Mouse (Mus musculus): ENCODE data around the gene Acnat1. TPM values are rescaled to one million over a fixed set of nuclear protein-coding genes. Genes with fewer than 3 reads are reported as not detected.
"Not testable (repeated sequence)": the region's sequence is repeated elsewhere in the genome, so short reads cannot be mapped to it uniquely, and the experiment has no call there.

The Acnat1 gene
- polyA plus RNA-seq, 1 experiment from 2014 or later: not detected

DNA sequence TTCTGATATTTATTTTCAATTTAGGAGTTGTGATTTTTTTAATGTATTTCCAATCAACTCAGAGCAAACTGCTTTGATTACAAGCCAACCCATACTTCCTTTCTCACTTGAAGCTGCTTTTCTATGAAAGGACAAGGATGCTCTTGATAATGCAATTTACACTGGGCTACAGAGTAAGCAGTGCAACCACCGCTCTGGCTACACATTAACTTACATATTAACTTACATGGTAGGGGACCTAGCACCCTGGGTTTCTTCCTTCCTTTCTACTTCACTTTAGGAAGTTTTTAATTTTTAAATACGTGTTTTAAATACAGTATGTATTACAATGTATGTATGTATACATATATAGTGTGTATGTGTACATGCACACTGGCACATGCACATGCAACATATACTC is 35.5 kb upstream of the Acnat1 start:
- 92% methylated on average over 2 of the region's 2 CpGs for WGBS
- H3K27me3 ChIP-seq (ENCODE audit: control insufficient read depth, insufficient read depth, low read length): no peaks in the 10 kb centered on the region

GRCm38 (mm10) chr4:49506386-49506785 is 32.7 kb upstream of the Acnat1 start, which contains the start of gene Baat:
TSS of gene Baat (minus strand) at chr4:49506557.
- Histone ChIP-seq H3K36me3 (ENCODE audit: control insufficient read depth, insufficient read depth, low read length) (no peaks in the 10 kb centered on the region), H3K9ac (replicated peaks; ENCODE audit: low read length) (no peak within 1 kb of the TSS), H3K4me1 (ENCODE audit: control insufficient read depth, insufficient read depth, low read length) (no peaks in the 10 kb centered on the region), H3K4me3 (replicated peaks; ENCODE audit: low read depth, low read length) (no peak within 1 kb of the TSS), H3K4me2 (ENCODE audit: low read length) (no peak within 1 kb of the TSS), H3K27me3 (ENCODE audit: control insufficient read depth, insufficient read depth, low read length) (no peaks in the 10 kb centered on the region), H3K27ac (replicated peaks; ENCODE audit: low read depth, low read length) (no peak within 1 kb of the TSS), H3K9me3 (ENCODE audit: control insufficient read depth, low read length) (no peaks in the 10 kb centered on the region)
- 88% methylated on average over 3 of the region's 3 CpGs for WGBS
- ATAC-seq (ENCODE audit: low FRiP score, low TSS enrichment) (no peak), DNase-seq (no peak)

More for the DNA sequence above, 35.5 kb upstream of the Acnat1 start:
- H3K4me3 ChIP-seq (replicated peaks; ENCODE audit: low read depth, low read length): no peak overlapping the region
- H3K9ac ChIP-seq (replicated peaks; ENCODE audit: low read length): no peak overlapping the region
- H3K4me2 ChIP-seq (ENCODE audit: low read length): no peak overlapping the region
- peaks cover 22% of the 10 kb centered on the region for H3K36me3 ChIP-seq (ENCODE audit: control insufficient read depth, insufficient read depth, low read length)
- no peak for ATAC-seq (ENCODE audit: low FRiP score, low TSS enrichment)
- H3K27ac ChIP-seq (replicated peaks; ENCODE audit: low read depth, low read length): no peak overlapping the region
- H3K9me3 ChIP-seq (ENCODE audit: control insufficient read depth, low read length): no peaks in the 10 kb centered on the region
- DNase-seq: no peak
- H3K4me1 ChIP-seq (ENCODE audit: control insufficient read depth, insufficient read depth, low read length): no peaks in the 10 kb centered on the region

- no peaks in the 10 kb centered on the region for H3K36me3 ChIP-seq (ENCODE audit: control insufficient read depth, insufficient read depth, low read length)
- no peak overlapping the region for H3K9ac ChIP-seq (replicated peaks; ENCODE audit: low read length)
- H3K27ac ChIP-seq (replicated peaks; ENCODE audit: low read depth, low read length): no peak overlapping the region
- 100% methylated on average over 1 of the region's 1 CpGs for WGBS
- H3K9me3 ChIP-seq (ENCODE audit: control insufficient read depth, low read length): no peaks in the 10 kb centered on the region
- no peaks in the 10 kb centered on the region for H3K4me1 ChIP-seq (ENCODE audit: control insufficient read depth, insufficient read depth, low read length)
- ATAC-seq (ENCODE audit: low FRiP score, low TSS enrichment): no peak
- no peaks in the 10 kb centered on the region for H3K27me3 ChIP-seq (ENCODE audit: control insufficient read depth, insufficient read depth, low read length)
- no peak overlapping the region for H3K4me3 ChIP-seq (replicated peaks; ENCODE audit: low read depth, low read length)
- DNase-seq: no peak
- H3K4me2 ChIP-seq (ENCODE audit: low read length): no peak overlapping the region
Observed at GRCm38 (mm10) chr4:49503563-49503962, 29.9 kb upstream of the Acnat1 start.

DNA sequence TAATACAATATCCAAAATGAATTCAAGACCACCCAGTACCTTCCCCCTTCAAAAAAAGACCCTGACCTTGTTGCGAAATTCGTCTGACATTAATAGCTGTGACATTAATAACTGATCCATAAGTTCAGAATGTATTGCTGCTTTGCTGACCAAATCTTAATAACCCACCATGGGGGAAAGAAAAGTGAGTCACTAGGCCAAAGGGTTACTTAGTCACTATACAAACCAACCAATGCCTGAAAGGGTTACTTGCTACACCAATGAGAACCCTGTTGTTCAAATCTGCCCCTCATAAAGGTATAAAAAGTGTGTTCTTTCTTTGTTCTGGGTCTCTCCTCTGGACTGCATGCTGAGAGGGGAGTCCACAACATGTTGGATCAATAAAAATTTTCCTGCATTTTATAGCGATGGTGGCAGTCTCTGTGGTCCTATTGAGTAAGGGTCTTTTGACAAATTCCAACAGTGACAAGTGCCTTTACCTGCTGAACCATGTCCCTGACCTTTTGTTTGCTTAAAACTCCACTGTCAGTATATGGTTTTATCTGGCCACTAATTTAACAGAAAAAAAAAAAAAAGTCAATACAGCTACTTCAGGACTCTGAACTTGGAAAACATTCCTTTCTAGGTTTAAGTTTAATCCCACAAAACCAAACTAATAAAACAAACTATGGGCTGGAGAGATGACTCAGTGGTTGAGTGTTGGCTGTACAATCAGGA is 12.4 kb upstream of the Acnat1 start:
- H3K4me3 ChIP-seq (replicated peaks; ENCODE audit: low read depth, low read length); H3K36me3 ChIP-seq (ENCODE audit: control insufficient read depth, insufficient read depth, low read length); H3K9ac ChIP-seq (replicated peaks; ENCODE audit: low read length); H3K4me1 ChIP-seq (ENCODE audit: control insufficient read depth, insufficient read depth, low read length); DNase-seq; H3K27ac ChIP-seq (replicated peaks; ENCODE audit: low read depth, low read length); H3K27me3 ChIP-seq (ENCODE audit: control insufficient read depth, insufficient read depth, low read length); ATAC-seq (ENCODE audit: low FRiP score, low TSS enrichment); H3K9me3 ChIP-seq (ENCODE audit: control insufficient read depth, low read length); H3K4me2 ChIP-seq (ENCODE audit: low read length): not testable (repeated sequence)
- 77% methylated on average over 3 of the region's 3 CpGs for WGBS

DNA sequence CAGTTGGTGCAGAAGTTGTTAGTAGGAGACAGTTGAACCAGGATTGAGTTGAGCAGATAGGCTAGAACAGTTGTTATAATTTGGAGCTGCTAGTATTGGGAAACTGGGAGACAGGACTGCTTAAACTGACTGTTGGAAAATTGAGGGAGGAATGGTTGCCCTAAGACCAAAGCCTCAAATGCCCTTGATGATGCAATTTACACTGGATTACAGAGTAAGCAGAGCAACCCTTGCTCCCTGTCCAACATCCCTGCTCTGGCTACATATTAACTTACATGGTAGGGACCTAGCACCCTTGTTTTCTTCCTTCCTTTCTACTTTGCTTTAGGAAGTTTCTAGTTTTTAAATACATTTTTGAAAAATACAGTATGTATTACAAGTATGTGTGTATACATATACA is 11.7 kb upstream of the Acnat1 start:
- Histone ChIP-seq H3K27ac (replicated peaks; ENCODE audit: low read depth, low read length) (no peak overlapping the region), H3K4me2 (ENCODE audit: low read length) (no peak overlapping the region), H3K36me3 (ENCODE audit: control insufficient read depth, insufficient read depth, low read length) (no peaks in the 10 kb centered on the region), H3K27me3 (ENCODE audit: control insufficient read depth, insufficient read depth, low read length) (no peaks in the 10 kb centered on the region), H3K4me3 (replicated peaks; ENCODE audit: low read depth, low read length) (no peak overlapping the region), H3K9ac (replicated peaks; ENCODE audit: low read length) (no peak overlapping the region), H3K9me3 (ENCODE audit: control insufficient read depth, low read length) (no peaks in the 10 kb centered on the region), H3K4me1 (ENCODE audit: control insufficient read depth, insufficient read depth, low read length) (no peaks in the 10 kb centered on the region)
- ATAC-seq (ENCODE audit: low FRiP score, low TSS enrichment) (no peak), DNase-seq (no peak)

DNA sequence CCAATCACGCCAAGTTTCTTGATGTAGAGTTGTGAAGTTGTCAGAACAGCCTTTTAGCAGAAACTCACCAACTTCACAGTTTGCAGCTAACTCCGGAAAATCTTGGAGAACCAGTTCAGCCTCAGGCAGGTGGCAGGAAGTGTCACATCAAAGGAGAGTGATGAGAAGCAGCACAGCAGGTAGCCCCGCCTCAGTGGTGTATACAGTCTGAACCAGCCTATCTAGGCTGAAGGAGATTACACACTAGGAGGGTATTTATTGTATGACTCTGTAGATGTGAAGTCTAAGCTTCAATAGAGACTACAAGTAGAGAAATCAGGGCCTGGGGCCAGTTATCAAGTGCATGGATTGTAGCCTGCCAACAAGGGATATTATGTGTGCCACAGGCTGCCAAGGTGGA is 7.2 kb upstream of the Acnat1 start:
- Histone ChIP-seq H3K4me2 (ENCODE audit: low read length) (no peak overlapping the region), H3K9me3 (ENCODE audit: control insufficient read depth, low read length) (no peaks in the 10 kb centered on the region), H3K4me3 (replicated peaks; ENCODE audit: low read depth, low read length) (no peak overlapping the region), H3K36me3 (ENCODE audit: control insufficient read depth, insufficient read depth, low read length) (no peaks in the 10 kb centered on the region), H3K27ac (replicated peaks; ENCODE audit: low read depth, low read length) (no peak overlapping the region), H3K9ac (replicated peaks; ENCODE audit: low read length) (no peak overlapping the region), H3K4me1 (ENCODE audit: control insufficient read depth, insufficient read depth, low read length) (peaks cover 5% of the 10 kb centered on the region), H3K27me3 (ENCODE audit: control insufficient read depth, insufficient read depth, low read length) (no peaks in the 10 kb centered on the region)
- ATAC-seq (ENCODE audit: low FRiP score, low TSS enrichment) (no peak), DNase-seq (no peak)
- WGBS: 61% methylated on average over 3 of the region's 3 CpGs

- WGBS: 26% methylated on average over 21 of the region's 21 CpGs
Observed at GRCm38 (mm10) chr4:49480104-49480760, 6.5 kb upstream of the Acnat1 start.

DNA sequence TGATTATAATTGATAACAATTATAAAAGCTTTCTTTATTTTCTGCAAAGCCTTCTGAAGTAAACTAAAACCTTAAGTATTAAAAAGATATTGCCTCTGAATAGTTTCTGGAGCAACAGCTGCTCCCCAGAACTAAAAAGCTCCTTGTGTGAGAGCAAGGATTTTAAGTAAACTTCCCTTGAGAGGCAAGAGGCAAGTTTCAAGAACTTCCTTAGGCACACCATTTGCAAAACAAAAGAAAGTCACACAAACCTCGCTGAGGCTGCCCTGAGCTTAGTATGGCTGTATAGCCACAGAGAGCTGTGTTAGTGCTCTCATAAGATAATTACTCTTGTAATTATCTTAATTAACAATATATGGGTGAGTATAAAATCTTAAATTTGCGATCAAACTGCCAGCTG is 5.3 kb upstream of the Acnat1 start:
- not testable (repeated sequence) for H3K9ac ChIP-seq (replicated peaks; ENCODE audit: low read length); H3K27ac ChIP-seq (replicated peaks; ENCODE audit: low read depth, low read length); ATAC-seq (ENCODE audit: low FRiP score, low TSS enrichment); H3K9me3 ChIP-seq (ENCODE audit: control insufficient read depth, low read length); H3K36me3 ChIP-seq (ENCODE audit: control insufficient read depth, insufficient read depth, low read length); H3K4me1 ChIP-seq (ENCODE audit: control insufficient read depth, insufficient read depth, low read length); DNase-seq; H3K4me3 ChIP-seq (replicated peaks; ENCODE audit: low read depth, low read length); H3K27me3 ChIP-seq (ENCODE audit: control insufficient read depth, insufficient read depth, low read length); H3K4me2 ChIP-seq (ENCODE audit: low read length)
- 13% methylated on average over 2 of the region's 2 CpGs for whole genome bisulfite sequencing

More at GRCm38 (mm10) chr4:49480104-49480760, 6.5 kb upstream of the Acnat1 start:
- peak; percentile 36 for DNase-seq
- Histone ChIP-seq H3K27ac (replicated peaks; ENCODE audit: low read depth, low read length) (no peak overlapping the region), H3K4me1 (ENCODE audit: control insufficient read depth, insufficient read depth, low read length) (peaks cover 5% of the 10 kb centered on the region), H3K9ac (replicated peaks; ENCODE audit: low read length) (no peak overlapping the region), H3K4me3 (replicated peaks; ENCODE audit: low read depth, low read length) (no peak overlapping the region), H3K36me3 (ENCODE audit: control insufficient read depth, insufficient read depth, low read length) (no peaks in the 10 kb centered on the region), H3K27me3 (ENCODE audit: control insufficient read depth, insufficient read depth, low read length) (no peaks in the 10 kb centered on the region), H3K9me3 (ENCODE audit: control insufficient read depth, low read length) (no peaks in the 10 kb centered on the region), H3K4me2 (ENCODE audit: low read length) (peak overlapping the region; percentile 33)
- no peak for ATAC-seq (ENCODE audit: low FRiP score, low TSS enrichment)
